Mouse (Mus musculus) lung, embryonic 16.5 days (tissue): ENCODE results near the gene Thrap3. TPM values are rescaled to one million over a fixed set of nuclear protein-coding genes. Genes with fewer than 3 reads are reported as not detected.
A peak's percentile ranks its signal among the peaks of the same experiment; 100 is the strongest.

ENCODE experiments used
- ATAC-seq: fragments of 200-750 bp; cut with Nextera tagmentation; 2 replicates; pipeline ENCODE4 v1.8.0; 2017; ENCODE audit warnings: low read depth, mild to moderate bottlenecking, moderate library complexity
- H3K27ac ChIP-seq: fragments of 300-500 bp; sonication (generic); 2 replicates; pipeline ENCODE4 v1.5.1; 2014; ENCODE audit warnings: mild to moderate bottlenecking, control low read depth, low read length
- H3K27me3 ChIP-seq: fragments of 300-500 bp; sonication (generic); 2 replicates; pipeline ENCODE4 v1.6.1; 2014; ENCODE audit warnings: low read depth, low read length, mixed read lengths; ENCODE audit not compliant: control insufficient read depth, insufficient read depth
- H3K36me3 ChIP-seq: fragments of 300-500 bp; sonication (generic); 2 replicates; pipeline ENCODE4 v1.6.1; 2014; ENCODE audit warnings: low read length; ENCODE audit not compliant: control insufficient read depth, insufficient read depth
- H3K4me1 ChIP-seq: fragments of 300-500 bp; sonication (generic); replicated peaks from 2 replicates; pipeline ENCODE4 v1.6.1; 2014; ENCODE audit warnings: low read length, mixed read lengths; ENCODE audit not compliant: control insufficient read depth, insufficient read depth
- H3K4me2 ChIP-seq: fragments of 300-500 bp; sonication (generic); 2 replicates; pipeline ENCODE4 v1.6.1; 2014; ENCODE audit warnings: low read depth, low read length, control low read depth
- H3K4me3 ChIP-seq: fragments of 300-500 bp; sonication (generic); 2 replicates; pipeline ENCODE4 v1.5.1; 2014; ENCODE audit warnings: mild to moderate bottlenecking, low read length, control low read depth
- H3K9ac ChIP-seq: fragments of 300-500 bp; sonication (generic); 2 replicates; pipeline ENCODE4 v1.6.1; 2014; ENCODE audit warnings: low read length, control low read depth
- H3K9me3 ChIP-seq: fragments of 300-500 bp; sonication (generic); 2 replicates; pipeline ENCODE4 v1.6.1; 2016; ENCODE audit warnings: low read length; ENCODE audit not compliant: control insufficient read depth
- WGBS: fragments of 180-500 bp; shearing (Covaris S2); extraction: QIAGEN DNeasy Blood & Tissue Kit; methylation state at CpG from one replicate; pipeline ENCODE4 v1.1.7; 2014; 5-methylcytosine and 5-hydroxymethylcytosine counted together
- polyA plus RNA-seq: library from polyadenylated mRNA; unstranded; fragments of >200 nt; fragmentation: Nextera tagmentation; extraction: Ambion mirVana; gene quantifications from 2 replicates; pipeline ENCODE4 v1.2.1, GENCODE M21; 2015

Gene Thrap3
- polyA plus RNA-seq: 197 and 213 TPM in 2 replicates

GRCm38 (mm10) chr4:126202303-126203181 lies at the start of gene Thrap3:
Gene Thrap3 (minus strand): TSS chr4:126202760.
- H3K9ac ChIP-seq: peak within 1 kb of the TSS; percentile 91
- H3K27ac ChIP-seq: peak within 1 kb of the TSS; percentile 99
- WGBS: under 1% methylated on average over 74 of the region's 75 CpGs
- peak within 1 kb of the TSS; percentile 82 for H3K4me2 ChIP-seq
- no peaks in the 10 kb centered on the region for H3K36me3 ChIP-seq
- peak; percentile 98 for ATAC-seq
- no peaks in the 10 kb centered on the region for H3K9me3 ChIP-seq
- peak within 1 kb of the TSS; percentile 76 for H3K4me3 ChIP-seq
- no peaks in the 10 kb centered on the region for H3K27me3 ChIP-seq
- peaks cover 33% of the 10 kb centered on the region for H3K4me1 ChIP-seq

- peak overlapping the region; percentile 5; the same call in 1 of the 2 replicates for H3K4me3 ChIP-seq
- H3K4me1 ChIP-seq: peaks cover 34% of the 10 kb centered on the region
- H3K4me2 ChIP-seq: peak overlapping the region; percentile 19
- WGBS: 52% methylated on average over 11 of the region's 11 CpGs
- ATAC-seq: no peak
- no peaks in the 10 kb centered on the region for H3K36me3 ChIP-seq
- H3K9me3 ChIP-seq: no peaks in the 10 kb centered on the region
- H3K9ac ChIP-seq: peak overlapping the region; percentile 49
- H3K27me3 ChIP-seq: no peaks in the 10 kb centered on the region
- H3K27ac ChIP-seq: peak overlapping the region; percentile 77
Measured at GRCm38 (mm10) chr4:126251655-126252254, 49.2 kb upstream of the Thrap3 start.

DNA sequence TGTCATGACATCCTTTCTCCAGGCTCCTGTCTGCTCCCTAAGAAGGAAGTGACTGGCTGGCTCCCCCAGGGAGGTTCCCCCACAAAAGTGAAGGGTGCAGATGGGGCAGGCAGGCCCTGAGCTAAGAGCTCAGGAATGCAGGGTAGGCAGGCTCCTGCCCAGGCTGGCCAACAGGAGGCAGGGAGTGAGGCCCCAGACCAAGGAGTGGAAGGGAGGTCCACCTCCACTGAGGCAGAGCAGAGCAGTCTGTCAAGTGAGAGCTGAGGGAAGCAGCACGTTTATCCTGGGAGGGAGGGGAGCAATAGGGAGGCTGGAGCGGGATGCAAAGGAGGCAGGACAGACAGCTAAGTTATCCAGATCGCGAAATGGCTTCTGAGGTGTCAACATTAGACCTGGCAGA lies 48.1 kb upstream of the Thrap3 start:
- H3K4me1 ChIP-seq: peaks cover 34% of the 10 kb centered on the region
- no peak overlapping the region for H3K4me2 ChIP-seq
- ATAC-seq: no peak
- no peak overlapping the region for H3K27ac ChIP-seq
- 42% methylated on average over 4 of the region's 4 CpGs for WGBS
- H3K27me3 ChIP-seq: no peaks in the 10 kb centered on the region
- no peak overlapping the region for H3K9ac ChIP-seq
- H3K9me3 ChIP-seq: no peaks in the 10 kb centered on the region
- H3K36me3 ChIP-seq: no peaks in the 10 kb centered on the region
- no peak overlapping the region for H3K4me3 ChIP-seq

- no peaks in the 10 kb centered on the region for H3K27me3 ChIP-seq
- H3K4me3 ChIP-seq: no peak overlapping the region
- no peak overlapping the region for H3K27ac ChIP-seq
- no peak overlapping the region for H3K9ac ChIP-seq
- 38% methylated on average over 11 of the region's 11 CpGs for WGBS
- H3K9me3 ChIP-seq: no peaks in the 10 kb centered on the region
- no peak overlapping the region for H3K4me2 ChIP-seq
- H3K36me3 ChIP-seq: no peaks in the 10 kb centered on the region
- no peak for ATAC-seq
- H3K4me1 ChIP-seq: peaks cover 20% of the 10 kb centered on the region
Measured at GRCm38 (mm10) chr4:126248261-126248868, 45.8 kb upstream of the Thrap3 start.

- no peak for ATAC-seq
- no peak overlapping the region for H3K27ac ChIP-seq
- 72% methylated on average over 13 of the region's 13 CpGs for WGBS
Measured at GRCm38 (mm10) chr4:126246202-126246889, 43.8 kb upstream of the Thrap3 start.

DNA sequence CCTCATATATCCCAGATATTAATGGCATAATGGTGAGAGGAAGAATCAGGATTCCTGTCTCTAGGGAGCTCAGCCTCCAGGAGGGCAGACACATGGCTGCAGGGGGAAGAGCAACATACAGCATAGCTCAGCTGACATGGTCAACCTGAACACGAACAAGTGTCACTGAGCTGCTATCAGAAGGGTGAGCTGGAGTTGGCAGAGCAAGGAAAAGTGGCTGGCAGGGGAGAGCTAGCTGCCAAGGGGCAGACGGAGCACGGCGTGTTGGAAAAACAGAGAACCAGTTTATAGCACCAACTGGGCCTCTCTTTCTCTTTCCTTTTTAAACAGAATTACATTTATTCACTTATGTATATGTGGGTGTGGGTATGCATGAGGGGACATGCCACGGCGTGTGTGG lies 40.0 kb upstream of the Thrap3 start:
- WGBS: 84% methylated on average over 6 of the region's 6 CpGs
- no peaks in the 10 kb centered on the region for H3K27me3 ChIP-seq
- H3K4me1 ChIP-seq: no peaks in the 10 kb centered on the region
- no peak overlapping the region for H3K4me3 ChIP-seq
- no peaks in the 10 kb centered on the region for H3K9me3 ChIP-seq
- ATAC-seq: no peak
- H3K36me3 ChIP-seq: peaks cover 26% of the 10 kb centered on the region
- H3K4me2 ChIP-seq: no peak overlapping the region
- no peak overlapping the region for H3K9ac ChIP-seq
- no peak overlapping the region for H3K27ac ChIP-seq

More at GRCm38 (mm10) chr4:126246202-126246889, 43.8 kb upstream of the Thrap3 start:
- H3K4me1 ChIP-seq: peaks cover 6% of the 10 kb centered on the region
- no peak overlapping the region for H3K9ac ChIP-seq
- H3K9me3 ChIP-seq: no peaks in the 10 kb centered on the region
- no peak overlapping the region for H3K4me3 ChIP-seq
- H3K36me3 ChIP-seq: peaks cover 7% of the 10 kb centered on the region
- H3K27me3 ChIP-seq: no peaks in the 10 kb centered on the region
- no peak overlapping the region for H3K4me2 ChIP-seq

- Histone ChIP-seq H3K4me2 (no peak overlapping the region), H3K27me3 (no peaks in the 10 kb centered on the region), H3K9me3 (no peaks in the 10 kb centered on the region), H3K36me3 (peaks cover 27% of the 10 kb centered on the region), H3K9ac (no peak overlapping the region), H3K27ac (no peak overlapping the region), H3K4me3 (no peak overlapping the region), H3K4me1 (no peaks in the 10 kb centered on the region)
- no peak for ATAC-seq
- 41% methylated on average over 9 of the region's 9 CpGs for WGBS
Measured at GRCm38 (mm10) chr4:126241956-126242355, 39.4 kb upstream of the Thrap3 start.

DNA sequence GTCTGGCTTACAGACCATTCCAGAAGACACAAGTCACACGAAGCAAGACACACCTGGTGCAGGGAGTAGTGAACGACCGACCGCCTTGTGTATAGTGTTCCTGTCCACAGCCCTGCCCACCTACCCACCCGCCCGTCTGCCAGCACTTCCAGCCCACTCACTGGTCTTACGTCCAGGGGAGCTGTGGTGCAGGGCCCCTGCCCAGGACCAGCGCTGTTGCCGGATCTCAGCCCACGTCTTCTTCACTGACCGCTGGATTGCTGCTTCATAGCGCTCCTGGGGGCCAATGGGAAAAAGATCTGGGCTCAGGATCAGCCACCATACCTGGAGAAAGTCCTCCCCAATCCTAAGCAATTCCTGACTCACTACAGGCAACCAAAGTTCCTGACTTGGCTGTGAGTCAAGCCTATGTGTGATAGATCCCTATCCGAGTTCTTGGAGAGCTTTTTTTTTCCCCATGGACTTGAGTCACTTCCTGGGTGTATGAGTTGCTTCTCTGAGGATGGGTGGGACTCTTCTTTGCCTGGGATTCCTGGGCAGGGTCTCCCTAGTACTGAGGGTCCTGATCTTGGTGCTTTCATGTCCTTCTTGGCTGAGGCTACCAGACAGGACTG lies 37.4 kb upstream of the Thrap3 start:
- no peak overlapping the region for H3K4me2 ChIP-seq

More for the DNA sequence above, 37.4 kb upstream of the Thrap3 start:
- Histone ChIP-seq H3K27me3 (no peaks in the 10 kb centered on the region), H3K9me3 (no peaks in the 10 kb centered on the region), H3K4me3 (no peak overlapping the region), H3K36me3 (peaks cover 44% of the 10 kb centered on the region), H3K27ac (no peak overlapping the region), H3K4me1 (0 out of 2 replicates have a peak, but pooled peaks cover under 1% of the 10 kb centered on the region), H3K9ac (no peak overlapping the region)
- no peak for ATAC-seq
- WGBS: 87% methylated on average over 13 of the region's 13 CpGs
